Mouse (Mus musculus) CD4-positive helper T cell, adult 2 months (primary cell): ENCODE measurements at regions not wholly inside any gene's neighbourhood (a gene's known extent, or its start where the extent isn't known, plus 50 kb on each side); places are given as distances from the start of the nearest gene placed in this dataset.

Experiments used
- DNase-seq: peaks from one replicate; pipeline ENCODE4 v3.0.0-alpha.2; 2012; ENCODE audit warnings: low read depth, missing footprints, low spot score

DNA sequence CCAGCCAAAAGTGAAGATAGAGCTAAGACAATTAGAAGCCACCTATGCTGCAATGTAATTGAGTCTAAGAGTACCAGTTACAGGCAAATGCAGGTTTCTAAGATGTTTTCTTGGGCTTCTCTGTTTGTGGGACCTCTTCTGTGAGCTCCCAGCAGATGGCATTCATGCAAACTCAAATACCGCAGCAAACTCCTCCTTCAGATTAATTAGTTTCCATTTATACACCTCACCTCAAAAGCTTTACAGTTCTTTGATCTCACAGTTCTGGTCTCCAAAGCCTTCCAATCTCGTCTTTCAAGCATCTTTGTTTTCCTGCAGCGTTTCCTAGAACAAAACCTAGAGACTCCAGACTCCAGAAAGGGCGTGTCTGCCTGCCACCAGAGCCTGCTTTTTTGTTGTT, 340.6 kb upstream of the Myt1l start:
- DNase-seq, result no peak

DNA sequence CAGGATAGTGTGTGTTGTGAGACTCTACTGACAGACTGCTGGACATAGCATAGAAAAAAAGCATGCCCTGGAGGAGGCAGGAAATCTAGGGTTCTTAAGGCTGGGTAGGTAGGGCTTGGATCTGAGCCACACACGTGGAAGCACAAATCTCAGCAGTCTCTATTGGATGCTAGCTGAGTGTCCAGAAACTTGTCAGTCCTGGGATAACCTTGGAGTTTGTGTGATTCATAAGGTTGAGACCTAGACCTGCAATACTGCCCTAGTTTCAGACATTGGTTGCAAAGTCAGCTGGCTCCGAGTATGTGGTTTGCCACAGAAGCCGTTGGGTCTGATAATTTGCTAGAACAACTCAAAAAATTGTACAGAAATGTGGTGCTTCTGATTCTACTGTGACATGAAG, 335.8 kb upstream of the Myt1l start:
- no peak for DNase-seq

DNA sequence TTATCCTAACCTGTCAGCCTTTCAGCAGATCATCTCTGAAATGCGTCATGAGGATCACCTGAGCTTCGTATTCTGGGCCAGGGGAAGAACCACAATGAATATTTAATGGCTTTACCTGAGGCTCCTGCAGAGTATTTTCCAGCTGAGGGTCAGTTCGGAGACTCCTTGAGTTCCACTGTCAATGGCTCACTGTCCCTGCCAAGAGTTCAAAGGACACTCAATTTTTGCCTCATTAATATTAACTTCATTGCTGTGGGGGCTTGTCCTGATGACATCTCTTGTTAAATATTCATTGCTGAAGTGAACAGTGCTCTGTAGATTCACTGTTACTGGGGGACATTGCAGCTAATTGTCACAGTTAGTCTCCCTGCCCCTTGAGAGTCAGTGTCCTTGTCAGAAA, 316.2 kb upstream of the Myt1l start:
- no peak for DNase-seq

DNA sequence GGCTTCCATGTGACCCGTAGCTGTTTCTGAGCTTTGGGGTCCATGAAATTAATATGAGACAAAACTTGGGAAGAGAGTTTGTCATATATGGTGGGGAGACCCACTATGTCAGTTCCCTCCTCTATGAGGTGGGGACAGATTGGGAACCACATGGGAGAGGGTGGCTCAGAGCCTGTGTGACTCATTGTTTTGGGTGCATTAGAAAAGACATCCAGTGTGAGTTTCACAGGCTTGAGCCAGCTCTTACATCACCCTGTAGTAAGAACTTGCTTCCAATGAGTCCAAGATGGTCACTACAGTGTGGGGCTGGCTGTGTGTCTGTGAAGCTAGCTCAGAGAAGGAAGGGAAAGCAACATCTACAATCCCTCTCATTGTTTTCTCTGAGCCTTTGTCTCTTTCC, 314.6 kb upstream of the Myt1l start:
- no peak for DNase-seq

DNA sequence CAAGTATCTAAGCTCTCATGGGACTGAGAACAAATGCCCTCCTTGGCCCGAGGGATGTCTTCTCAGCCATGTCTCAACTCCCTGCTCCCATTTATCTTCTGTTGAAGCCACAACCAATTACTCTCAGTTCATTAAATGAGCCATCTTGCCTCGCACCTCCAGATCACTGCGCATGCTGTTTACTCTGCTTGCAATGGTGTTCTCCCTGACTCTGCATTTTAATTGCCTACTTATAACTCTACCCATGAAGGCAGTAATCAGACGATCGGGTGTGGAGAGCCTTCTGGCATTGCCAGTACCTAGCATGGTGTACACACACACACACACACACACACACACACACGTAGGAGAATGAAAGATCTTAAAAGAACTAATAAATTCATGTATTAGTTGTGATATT, 306.1 kb upstream of the Myt1l start:
- no peak for DNase-seq

DNA sequence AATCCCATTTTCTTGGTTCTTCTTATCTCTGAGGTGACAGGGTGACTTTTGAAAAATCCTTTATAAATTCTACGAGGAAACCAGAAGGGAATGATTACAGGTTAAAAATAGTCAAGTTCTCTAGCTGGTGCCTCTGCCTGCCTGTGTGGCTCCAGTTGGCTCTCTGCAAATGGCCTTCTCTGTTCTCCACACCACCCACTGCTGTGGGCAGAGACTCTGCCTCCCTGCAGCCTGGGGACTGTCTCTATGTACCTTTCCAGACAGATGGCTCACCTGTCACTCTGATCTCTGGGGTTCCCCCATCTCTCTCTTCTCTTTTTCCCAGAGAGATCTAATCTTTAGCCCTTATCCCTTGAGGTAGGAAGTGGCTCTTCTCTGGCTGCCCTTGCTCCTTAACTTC, 302.2 kb upstream of the Myt1l start:
- no peak for DNase-seq

DNA sequence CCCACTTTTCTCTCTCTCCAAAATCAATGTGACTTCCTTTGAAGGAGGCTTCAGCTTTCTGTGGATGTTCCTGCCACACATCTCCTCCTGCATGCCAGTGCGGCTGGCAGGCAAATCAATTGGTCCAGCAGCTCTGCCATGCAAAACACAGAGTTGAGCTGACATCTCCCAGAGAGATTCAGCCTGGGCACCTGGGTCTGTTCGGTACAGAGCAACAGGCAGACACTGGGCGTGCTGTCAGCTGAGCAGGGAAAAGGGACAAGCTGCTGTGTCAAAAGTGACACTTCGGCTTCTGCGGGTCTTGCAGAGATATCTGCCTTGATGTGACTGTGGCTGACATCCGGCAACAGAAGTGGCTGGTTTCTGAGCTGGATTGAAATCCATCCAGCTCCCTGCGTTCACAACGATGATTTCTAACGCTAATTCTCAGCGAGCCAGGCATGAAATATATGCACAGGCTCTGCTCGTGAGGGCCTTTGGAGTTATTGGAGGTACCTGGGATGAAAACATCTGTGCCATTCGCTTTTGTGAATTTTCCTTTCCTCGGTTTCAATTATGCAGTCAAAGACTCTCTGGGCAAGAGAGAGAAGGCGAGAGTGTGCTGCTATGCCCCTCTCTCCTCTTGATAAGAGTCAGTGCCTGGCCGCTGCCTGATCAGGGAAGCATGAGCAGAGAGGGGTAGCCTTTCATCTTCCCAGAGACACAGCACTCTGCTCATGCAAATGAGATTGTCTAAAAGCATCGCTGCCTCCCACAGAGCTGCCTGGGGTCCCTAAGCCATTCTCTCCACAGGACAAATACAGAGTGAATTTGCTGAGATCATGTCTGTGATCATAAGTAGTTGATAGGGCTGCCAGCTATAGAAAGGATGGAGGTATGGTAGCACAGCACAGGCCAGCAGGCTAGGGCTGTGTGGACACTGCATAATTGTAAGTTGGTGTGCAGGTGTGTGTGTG, 295.4 kb upstream of the Myt1l start:
- no peak for DNase-seq

DNA sequence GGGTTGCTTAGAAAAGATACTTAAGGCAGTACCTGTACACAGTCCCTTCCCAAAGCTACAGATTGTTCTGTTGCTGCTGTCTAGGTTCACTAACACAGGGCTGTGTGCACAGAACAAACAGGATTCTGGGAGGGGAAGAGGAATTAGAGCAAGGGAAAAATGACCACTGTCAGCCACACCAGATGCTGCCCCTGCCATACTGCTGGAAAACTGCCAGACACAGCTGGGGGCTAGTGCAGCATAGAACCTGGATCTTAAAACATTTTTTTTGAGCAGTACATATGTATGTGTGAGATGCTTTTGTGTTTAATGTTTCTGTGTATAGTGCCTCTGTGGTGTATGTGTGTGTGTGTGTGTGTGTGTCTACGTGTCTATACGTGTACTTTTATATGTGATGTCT, 291.7 kb upstream of the Myt1l start:
- DNase-seq, result no peak

DNA sequence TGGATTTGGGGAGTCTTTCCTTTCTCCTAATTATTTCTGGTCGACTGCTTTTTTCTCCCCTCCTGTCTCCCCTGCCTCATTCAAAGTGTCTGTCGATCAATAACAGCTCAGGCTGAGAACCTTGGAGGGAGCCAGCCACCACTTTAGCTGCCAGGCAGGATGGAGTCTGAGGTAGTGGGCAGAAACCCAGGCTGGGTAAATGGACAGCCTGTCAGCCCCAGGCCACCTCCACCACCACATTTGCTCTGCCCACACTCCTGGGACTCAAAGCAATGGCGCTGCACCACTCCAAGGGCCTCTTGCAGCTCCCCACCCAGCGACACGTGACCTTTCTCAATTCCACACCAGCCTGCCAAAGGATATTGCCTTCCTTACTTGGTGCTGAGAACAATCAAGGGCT, 290.7 kb upstream of the Myt1l start:
- no peak for DNase-seq

DNA sequence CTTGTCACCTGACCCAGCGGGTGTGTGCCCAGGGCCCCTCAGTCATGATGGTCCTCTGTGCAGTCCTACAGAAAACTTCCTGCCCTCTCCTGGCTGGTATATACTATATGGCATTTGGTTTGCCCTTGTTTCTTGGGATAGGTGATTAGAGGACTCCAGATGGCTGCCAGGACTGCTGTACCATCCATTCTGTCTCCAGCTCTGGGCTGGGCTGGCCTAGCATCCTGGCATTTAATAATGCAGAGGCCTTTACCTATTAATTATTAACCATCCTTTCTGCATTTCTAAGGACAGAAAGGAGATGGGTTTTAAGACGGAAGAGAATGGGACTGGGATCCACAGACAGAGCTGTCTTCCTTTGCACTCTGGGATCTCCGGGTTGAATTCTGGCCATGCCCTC, 288.7 kb upstream of the Myt1l start:
- DNase-seq, result no peak

DNA sequence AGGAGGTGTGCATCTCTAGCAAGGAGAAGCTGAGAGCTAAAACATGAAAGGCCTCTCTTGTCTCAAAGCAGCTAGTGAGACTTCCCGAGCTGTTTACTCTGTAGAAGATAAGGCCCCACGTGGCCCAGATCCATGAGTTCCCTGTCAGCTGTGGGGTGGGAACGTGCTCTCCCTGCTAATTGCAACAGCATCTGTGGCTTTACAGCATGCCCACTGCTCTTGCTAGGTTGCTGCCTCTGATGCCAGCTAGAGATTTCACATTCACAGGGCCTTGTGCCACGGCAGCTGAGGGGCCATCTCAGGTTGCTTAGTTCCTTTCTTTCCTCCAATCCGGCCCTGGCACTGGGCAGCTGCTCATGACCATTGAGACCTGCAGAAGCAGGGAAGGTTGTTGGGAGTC, 288.2 kb upstream of the Myt1l start:
- no peak for DNase-seq

DNA sequence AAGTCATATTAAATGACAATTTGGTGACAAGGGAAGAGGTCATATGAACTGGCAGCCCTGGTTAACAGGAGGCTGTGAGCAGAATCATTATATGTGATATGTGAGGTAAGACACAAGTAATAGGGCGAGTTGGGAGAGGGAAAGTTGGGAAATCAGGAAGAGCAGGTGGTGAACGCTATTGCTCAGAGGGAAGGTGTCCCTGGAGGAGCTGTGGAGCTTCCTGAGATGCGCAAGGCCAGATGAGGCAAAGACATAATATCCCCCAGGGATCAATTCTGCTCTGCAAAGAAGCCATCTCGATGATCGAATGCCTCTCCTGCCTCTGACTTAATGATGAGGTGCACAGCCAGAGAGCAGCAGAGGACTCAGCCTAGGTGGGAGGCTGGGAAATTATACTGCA, 285.1 kb upstream of the Myt1l start:
- DNase-seq, result no peak

DNA sequence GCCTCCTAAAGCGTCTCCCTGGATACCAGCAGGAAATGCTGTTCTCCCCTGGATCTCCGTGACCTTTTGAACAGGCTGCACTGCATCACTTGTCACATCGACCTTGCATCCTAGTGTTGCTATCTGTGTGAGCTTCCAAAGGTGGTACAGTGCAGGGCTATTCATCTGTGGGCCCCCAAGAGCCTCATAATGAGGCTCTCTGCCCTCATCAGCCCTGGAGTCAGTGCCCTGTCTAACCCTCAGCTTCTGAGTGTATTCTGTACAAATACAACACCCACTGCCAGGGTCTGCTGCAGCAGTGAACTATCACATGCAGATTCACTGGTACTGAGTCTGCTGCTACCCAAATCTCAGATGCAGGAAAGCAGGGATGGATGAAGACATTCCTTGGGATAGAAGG, 282.1 kb upstream of the Myt1l start:
- no peak for DNase-seq

DNA sequence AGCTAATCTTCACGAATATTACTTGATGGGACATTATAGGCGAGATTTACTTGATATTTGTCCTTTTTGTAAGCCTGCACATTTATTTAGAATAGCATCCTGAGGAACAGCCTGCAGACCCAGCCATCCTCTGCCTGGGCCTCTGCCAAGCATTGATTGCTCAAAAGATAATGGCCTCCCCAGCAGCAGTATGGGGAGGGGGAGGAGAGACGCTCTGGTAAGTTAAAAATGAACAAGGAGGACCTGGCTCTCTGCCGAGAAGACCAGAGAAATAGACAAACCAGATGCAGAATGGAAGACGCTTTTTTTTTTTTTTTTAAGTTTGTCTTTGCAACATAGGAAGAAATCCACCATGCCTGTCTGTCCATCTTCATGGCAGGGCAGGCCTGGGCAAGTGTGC, 280.8 kb upstream of the Myt1l start:
- DNase-seq, result no peak

DNA sequence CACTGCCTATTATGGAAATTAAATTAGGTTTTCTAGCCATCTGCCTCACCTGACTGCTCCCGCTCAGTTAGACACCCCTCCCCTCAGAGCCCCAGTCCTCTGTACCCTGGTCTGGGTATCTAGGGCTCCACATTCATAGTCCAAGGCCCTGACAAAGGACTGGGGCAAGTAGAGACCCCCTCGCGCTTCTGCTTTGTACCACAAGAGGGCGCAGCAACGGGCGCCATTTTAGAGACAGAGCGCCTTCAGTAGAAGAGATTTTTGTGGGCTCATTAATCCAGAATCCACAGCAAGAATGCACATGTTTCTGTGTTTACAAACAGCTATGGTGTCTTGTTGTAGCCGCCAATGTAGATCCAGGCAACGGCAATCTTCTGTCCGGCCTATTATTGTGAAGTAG, 279.7 kb upstream of the Myt1l start:
- no peak for DNase-seq

DNA sequence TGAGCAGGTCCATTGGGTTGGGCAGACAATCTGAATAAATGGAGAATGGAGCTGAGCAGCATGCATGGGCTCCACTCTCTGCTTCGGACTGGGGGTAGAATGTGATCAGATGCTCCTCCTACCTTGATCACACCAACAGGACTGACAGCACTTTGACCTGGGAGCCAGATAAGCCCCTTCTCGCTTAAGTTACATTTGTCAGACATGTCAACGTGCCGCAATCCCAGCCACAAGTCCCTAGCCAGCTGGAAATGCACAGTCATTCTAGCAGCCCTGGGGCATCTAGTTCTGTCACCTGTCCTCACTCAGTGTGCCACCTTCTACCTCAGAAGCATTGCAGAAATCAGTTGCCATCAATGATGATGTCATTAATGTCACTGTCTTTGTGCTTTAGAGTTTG, 272.1 kb upstream of the Myt1l start:
- DNase-seq, result no peak

DNA sequence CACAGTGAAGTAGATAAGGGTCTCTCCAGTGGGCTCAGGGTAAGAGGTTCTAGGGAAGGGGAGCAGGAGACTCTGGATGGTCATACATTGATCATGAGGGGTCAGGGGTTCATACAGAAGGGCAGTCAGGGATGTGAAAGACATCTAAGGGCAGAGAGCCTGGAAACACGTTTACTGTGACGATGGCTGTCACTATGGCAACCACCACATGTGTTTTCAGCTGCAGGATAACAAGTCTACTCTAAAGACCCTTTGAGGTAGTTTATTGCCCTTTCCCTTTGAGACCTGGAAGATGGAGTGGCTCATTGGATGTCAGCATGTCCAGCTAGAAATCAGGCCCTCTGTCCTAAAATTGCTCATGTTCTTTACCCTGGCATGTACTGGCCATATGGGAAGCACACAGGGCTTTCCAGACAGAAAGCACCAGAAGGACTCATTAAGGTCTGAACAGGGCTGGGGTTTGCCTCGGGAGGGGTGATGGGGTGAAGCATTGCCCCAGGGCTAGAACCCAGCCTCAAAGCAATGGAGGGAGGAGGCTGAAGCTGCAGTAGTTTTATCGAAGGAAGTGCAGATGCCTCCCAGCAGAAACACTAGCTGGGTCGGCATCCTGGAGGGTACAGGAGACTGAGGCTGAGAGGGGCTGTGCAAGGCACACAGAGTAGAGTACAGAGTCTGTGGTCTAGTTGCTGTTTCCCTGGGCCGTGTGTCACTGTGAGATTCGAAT, 271.0 kb upstream of the Myt1l start:
- no peak for DNase-seq

DNA sequence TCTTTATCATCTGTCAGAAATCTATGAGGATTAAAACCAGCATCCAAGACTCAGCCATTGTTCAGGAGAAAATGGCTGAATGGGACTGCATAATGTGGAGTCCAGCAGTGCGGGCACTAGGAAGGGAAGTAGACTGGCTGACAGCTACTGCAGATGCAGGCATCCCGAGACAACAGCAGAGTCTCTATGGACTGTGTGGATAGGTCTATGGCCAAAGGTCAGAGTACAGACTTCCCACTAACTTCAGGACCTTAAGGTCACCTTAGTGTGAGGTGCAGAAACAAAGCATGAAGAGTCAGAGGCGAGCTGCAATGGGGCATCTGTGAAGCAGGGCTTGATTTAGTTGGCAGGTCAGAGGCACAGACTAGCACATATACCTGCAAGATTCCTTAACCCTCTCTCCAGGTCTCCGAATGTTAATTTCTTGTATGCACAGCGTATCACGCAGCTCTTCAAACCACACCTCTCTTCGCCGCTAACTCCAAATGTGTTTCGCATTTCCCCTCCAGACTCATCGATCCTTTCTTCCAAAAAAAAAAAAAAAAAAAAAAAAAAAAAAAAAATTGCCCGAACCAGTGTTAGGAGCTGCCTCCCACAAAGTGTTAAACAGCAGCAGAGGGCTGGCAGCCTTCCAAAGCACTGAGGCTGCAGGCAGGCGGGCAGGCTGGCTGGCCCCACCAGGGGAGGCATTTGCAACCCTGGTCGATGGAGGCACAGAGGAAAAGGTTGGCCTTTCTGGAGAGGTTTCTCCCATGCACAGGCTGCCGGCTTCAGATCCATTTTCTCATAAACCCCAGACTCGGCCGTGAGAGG, 270.2 kb upstream of the Myt1l start:
- DNase-seq, result no peak

DNA sequence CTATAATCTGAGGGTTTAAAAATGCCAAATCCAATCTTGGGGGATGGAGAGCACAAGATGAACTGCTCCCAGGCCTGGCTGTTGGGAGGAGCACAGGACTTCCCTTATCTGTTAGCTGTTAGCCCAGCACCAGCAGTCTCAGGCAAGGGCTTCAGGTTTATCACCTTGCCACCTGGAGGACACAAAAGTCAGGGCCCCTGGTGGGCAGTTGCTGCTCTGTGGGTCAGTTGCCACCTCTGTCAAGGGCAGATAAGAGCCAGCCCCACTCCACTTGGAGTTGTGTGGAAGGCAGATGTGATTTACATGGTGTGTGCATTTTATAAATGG, 269.7 kb upstream of the Myt1l start:
- DNase-seq, result no peak

DNA sequence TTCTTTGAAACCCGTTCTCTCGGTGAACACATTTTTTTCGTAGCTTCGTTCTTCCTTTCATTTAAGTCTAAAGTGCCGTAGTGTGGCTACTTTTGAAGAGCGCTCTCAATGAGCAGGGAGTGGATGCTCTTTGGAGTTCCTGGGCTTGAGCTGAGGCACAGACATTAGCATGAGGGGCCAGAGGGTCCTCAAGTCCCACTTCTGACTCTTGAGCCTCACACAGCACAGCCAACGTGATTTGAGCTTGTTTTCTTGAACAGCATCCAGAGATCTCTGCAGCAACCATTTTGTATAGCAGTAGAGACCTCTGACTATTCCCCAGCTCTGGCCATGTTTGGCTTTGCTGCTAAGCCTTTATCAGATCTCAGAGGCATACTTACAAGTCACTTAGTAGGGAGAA, 269.2 kb upstream of the Myt1l start:
- no peak for DNase-seq

DNA sequence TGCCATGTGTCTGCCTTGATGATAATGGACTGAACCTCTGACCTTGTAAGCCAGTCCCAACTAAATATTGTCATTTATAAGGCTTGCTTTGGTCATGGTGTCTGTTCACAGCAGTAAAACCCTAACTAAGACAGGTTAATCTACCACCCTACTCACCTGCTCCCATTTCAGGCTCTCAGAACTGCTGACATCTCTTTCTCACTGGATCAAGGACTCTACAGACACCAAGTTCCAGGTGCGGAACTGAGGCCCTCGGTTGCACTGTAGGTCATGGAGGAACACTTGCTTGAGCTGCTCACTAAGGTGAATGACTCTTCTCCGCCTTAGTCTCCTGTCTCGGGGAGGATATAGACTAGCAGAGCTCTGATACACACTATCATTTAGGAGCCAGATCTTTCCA, 254.0 kb upstream of the Myt1l start:
- DNase-seq, result no peak

DNA sequence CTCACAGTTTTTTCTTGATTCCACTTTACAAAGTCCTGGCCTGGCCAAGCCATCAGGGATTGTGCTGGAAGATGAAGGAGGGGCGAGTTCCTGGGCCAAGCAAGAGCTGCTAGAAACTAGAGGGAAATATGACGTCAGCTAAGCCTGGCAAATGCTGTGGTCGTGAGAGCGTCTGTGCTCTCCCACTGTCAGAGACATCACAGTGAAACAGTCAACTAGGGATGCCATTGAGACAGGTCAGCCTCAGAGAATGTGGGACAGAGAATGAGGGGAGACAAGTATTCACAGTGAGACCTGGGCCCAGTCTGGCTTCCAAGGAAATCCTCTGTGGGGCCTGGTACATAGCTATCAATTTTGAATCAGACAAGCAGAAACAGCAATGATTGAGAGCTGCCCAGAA, 252.5 kb upstream of the Myt1l start:
- no peak for DNase-seq
